Mouse (Mus musculus): Measurements from ENCODE around the gene Zfp174.
A peak's percentile ranks its signal among the peaks of the same experiment; 100 is the strongest.
"Not testable (repeated sequence)": the region's sequence is repeated elsewhere in the genome, so short reads cannot be mapped to it uniquely, and the experiment has no call there.

Zfp174 gene

DNA sequence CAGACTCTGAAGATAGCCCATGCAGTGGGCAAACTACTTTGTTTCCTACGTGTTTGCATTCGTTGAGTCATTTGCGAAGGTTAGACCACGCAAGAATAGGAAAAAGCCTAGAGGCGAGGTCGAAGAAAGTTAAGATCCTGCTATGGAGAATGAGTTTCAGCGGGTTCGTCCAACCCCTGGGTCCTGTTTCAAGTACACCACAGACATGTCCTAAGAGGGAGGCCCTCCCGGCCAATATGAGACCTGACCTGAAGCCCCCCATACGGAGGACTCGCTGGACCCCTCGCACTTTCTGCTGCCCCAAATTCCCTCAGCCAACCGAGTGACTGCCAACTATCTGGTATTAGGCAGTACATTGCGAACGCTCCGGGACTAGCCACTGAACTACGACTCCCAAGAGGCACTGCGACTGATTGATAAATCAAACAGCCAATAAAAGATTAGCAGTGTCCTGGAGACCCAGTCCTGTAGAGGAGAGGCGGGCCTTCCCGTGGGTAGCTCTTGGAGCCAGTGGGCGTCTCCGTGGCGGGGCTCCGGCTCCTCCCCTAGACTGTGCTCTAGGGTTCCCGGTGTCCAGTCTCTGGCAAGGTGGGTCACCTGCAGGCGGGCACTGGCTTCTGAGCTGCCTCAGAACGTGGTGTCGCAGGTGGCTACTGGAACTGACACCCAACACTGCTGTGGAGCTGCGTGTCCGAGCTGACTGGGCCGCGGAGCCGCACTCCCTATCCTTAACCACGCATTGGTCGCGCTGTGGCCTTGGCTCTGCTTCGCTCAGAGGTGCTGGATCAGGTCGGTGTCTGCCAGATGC is at the start of gene Zfp174:
Gene Zfp174, plus strand, starts transcription at position 558 of the 808 bp plus-strand sequence.
- peak; percentile 96 for DNase-seq (ENCODE audit: low spot score)

- DNase-seq (ENCODE audit: low spot score) = no peak
Observed at GRCm38 (mm10) chr16:3808176-3808575, 38.9 kb upstream of the Zfp174 start.

DNA sequence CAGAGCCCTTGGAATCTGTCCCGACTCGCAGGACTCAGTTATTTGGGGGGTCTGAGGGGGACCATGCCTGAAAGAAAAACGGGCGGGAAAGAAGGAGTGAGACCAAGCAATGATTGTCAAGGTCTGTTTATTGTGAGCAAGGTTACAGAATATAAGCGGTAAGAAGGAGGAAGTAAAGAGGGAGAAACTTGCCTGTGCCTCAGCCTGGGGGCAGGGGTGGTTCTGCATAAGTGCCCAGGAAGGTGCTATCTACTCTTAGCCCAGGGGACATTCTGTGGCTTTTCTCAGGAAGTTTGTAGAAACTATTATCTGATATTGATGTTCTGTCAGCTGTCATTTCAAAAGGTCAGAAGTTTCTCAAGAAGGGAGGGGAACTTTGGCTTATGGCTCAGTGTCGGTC is 32.4 kb upstream of the Zfp174 start:
- DNase-seq (ENCODE audit: low spot score) = not testable (repeated sequence)

- DNase-seq (ENCODE audit: low spot score) = no peak
Observed at GRCm38 (mm10) chr16:3820202-3820601, 26.9 kb upstream of the Zfp174 start.

DNA sequence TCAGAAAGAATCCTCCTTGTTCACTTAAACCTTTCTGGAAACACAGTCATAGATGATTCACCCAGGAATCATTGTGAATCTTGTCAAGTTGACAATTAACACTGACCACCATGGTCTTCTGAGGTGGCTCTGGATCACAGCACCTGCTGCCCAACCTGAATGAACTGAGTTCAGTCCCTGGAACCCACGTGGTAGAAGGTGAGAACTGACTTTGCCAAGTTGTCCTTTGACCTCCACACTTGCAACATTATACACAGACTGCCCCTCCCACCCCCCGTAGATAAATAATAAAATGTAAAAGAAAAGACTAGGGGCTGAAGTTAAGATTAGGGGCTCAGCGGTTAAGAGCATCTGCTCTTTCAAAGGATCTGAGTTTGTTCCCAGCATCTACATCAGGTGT is 19.0 kb upstream of the Zfp174 start:
- DNase-seq (ENCODE audit: low spot score) = no peak

GRCm38 (mm10) chr16:3829727-3830126 is 17.3 kb upstream of the Zfp174 start:
- DNase-seq (ENCODE audit: low spot score) = no peak

DNA sequence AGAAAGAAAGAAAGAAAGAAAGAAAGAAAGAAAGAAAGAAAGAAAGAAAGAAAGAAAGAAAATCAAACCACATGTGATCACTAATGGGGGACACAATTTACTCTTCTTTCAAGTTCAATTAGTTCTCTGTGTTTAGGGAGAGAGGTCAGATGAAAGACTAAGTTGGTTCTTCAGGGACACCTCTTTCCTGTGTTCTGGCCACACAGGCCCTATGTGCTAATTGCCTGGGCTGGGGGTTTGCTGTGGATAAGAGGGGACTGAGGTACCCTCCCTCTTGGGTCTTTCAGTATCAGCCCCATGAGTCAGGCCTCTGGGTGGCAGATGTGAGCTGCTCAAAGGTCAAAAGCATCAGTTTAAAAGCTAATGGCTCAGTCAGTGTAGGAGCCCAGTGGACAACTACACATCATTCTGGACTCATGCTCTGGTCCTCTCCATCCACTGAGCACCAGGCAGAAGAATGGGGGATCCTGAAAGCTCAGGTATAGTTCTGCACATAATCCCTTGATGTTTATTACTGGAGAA is 16.4 kb upstream of the Zfp174 start, which contains the start of gene Olfr15:
Gene Olfr15, plus strand, starts transcription at position 291 of the 522 bp plus-strand sequence.
- DNase-seq (ENCODE audit: low spot score) = no peak

GRCm38 (mm10) chr16:3835461-3835860 is 11.6 kb upstream of the Zfp174 start:
- no peak for DNase-seq (ENCODE audit: low spot score)

- no peak for DNase-seq (ENCODE audit: low spot score)
Observed at GRCm38 (mm10) chr16:3839157-3839885, 7.7 kb upstream of the Zfp174 start.

- DNase-seq (ENCODE audit: low spot score) = no peak
Observed at GRCm38 (mm10) chr16:3842989-3843388, 4.1 kb upstream of the Zfp174 start.

GRCm38 (mm10) chr16:3843796-3844195 is 3.3 kb upstream of the Zfp174 start:
- no peak for DNase-seq (ENCODE audit: low spot score)

GRCm38 (mm10) chr16:3847871-3848270 is 803 bp downstream of the Zfp174 start:
- DNase-seq (ENCODE audit: low spot score) = no peak

GRCm38 (mm10) chr16:3848416-3848815 is 1.3 kb downstream of the Zfp174 start:
- no peak for DNase-seq (ENCODE audit: low spot score)

- not testable (repeated sequence) for DNase-seq (ENCODE audit: low spot score)
Observed at GRCm38 (mm10) chr16:3851301-3851700, 4.2 kb downstream of the Zfp174 start.

- no peak for DNase-seq (ENCODE audit: low spot score)
Observed at GRCm38 (mm10) chr16:3852586-3852985, 5.5 kb downstream of the Zfp174 start.

DNA sequence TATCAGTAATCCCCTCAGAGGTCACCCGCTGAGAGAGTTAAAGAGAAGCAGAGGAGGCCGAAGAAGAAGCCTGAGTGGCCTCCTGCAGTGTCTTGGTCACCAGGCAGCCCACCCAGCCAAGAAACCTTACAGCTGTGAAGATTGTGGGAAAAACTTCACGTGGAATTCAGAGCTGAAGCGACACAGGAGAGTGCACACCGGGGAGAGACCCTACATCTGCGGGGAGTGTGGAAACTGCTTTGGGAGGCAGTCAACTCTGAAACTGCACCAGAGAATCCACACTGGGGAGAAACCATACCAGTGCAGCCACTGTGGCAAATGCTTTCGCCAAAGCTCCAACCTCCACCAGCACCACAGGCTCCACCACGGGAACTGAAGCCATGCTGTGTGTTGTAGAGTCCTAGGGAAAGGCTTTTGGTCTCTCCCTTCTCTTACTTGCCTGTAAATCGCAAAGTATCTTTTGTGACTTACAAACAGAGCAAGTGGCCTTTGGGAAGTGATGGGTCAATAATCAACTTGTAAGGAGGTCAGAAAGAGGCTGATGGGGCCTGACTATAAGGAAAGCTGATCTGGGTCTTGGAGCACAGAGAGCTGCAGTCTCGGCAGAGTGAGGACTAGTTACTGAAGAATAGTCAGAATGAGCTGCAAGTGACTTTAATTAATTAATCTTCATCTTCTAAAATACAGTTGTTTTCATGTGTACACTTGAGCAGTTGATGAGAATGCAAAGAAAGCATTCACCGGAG is 7.5 kb downstream of the Zfp174 start:
- DNase-seq (ENCODE audit: low spot score) = no peak

- no peak for DNase-seq (ENCODE audit: low spot score)
Observed at GRCm38 (mm10) chr16:3855776-3856175, 8.7 kb downstream of the Zfp174 start.

DNA sequence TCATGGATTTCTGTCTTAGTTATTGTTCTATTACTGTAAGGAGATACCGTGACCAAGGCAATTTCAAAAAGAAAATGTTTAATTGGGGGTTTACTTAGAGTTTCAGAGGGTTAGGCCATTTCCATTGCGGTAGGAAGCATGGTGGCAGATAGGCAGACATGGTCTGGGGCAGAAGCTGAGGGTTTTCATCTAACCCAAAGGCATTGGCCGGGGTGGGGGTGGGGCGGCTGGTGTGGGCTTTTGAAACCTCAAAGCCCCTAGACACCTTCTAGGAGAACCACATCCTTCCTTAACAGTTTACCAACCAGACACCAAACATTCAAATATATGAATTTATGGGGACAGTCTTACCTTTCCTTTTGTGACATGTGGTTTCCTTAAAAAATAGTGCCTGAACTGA is 12.2 kb downstream of the Zfp174 start:
- DNase-seq (ENCODE audit: low spot score) = no peak

DNA sequence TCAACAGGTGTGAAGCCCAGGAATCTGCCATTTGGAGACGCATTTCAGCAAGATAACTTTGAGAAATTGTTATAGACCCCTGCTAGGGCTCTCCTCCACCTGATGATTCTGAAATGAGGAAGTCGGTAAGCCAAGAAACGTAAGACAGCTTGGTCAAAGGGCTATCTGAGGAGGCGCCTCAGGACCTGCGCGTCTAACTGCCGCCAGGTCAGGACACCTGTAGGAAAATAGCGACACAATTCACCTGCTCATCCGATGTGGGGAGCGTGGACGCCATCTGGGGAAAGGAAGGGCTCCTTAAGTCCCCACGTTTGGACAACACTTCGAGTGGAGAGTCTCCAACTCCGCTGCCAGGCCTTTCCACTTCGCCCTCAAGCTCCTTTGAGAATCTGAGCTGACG is 24.7 kb downstream of the Zfp174 start:
- no peak for DNase-seq (ENCODE audit: low spot score)

DNA sequence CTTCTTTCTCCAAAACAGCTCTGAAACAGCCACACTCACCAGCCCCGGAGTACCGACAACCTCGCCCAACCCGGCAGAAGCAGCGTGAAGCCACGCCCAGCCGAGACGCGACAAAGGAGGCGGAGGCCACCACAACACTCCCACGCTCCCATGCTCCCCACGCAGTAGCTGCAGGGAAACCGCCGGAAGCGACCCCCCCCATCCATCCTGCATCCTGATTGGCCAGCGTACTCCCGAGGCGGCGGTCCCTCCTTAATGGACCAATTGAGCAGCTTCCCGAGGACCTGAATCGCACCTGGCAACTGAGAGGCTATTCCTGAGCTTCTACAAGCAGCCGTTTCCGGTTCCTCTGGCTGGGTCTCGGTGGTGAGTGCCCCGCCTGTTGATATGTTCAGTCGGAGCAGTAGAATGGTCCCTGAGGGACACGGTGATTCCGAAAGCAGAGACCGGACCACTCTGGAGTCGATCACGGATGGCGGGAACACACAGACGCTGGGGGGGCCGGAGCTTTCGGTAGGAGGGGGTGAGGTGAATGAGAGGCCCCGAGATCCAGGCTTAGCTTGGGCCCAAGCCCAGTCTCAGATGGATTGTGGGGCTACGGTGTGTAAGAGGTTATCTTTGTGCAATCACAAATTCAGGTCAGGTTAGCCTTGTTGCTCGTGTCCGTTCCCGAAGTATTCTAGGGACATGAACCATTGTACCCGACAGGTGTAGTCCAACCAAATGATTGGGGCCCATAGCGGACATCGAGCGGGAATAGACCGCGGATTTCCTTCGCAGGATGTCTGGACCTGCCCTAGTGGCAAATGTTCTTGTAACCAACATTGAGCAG is 25.4 kb downstream of the Zfp174 start, which contains the start of gene Naa60:
Gene Naa60, plus strand, starts transcription at position 160 of the 832 bp plus-strand sequence.
- DNase-seq (ENCODE audit: low spot score) = peak; percentile 77

GRCm38 (mm10) chr16:3876346-3876745 is 29.3 kb downstream of the Zfp174 start:
- DNase-seq (ENCODE audit: low spot score) = no peak

Measured in left cerebral cortex, adult 11 months (tissue).